Mouse (Mus musculus) neural tube, postnatal 0 days (tissue): ENCODE results near the gene Gm7694. TPM values are rescaled to one million over a fixed set of nuclear protein-coding genes. Genes with fewer than 3 reads are reported as not detected.

ENCODE experiments used
- polyA plus RNA-seq: library from polyadenylated mRNA; unstranded; fragments of >200 nt; fragmentation: Nextera tagmentation; extraction: Ambion mirVana; gene quantifications from 2 replicates; pipeline ENCODE4 v1.2.1, GENCODE M21; 2015

Gm7694 gene
- polyA plus RNA-seq = 1.3 and 1.8 TPM in 2 replicates

GRCm38 (mm10) chr1:170306232-170306631, at the start of gene Gm7694:
TSS of gene Gm7694 (minus strand) at chr1:170306332.

GRCm38 (mm10) chr1:170308503-170308902, 2.4 kb upstream of the Gm7694 start, which contains the start of gene Spata46:
TSS of gene Spata46 (plus strand) at chr1:170308803.

DNA sequence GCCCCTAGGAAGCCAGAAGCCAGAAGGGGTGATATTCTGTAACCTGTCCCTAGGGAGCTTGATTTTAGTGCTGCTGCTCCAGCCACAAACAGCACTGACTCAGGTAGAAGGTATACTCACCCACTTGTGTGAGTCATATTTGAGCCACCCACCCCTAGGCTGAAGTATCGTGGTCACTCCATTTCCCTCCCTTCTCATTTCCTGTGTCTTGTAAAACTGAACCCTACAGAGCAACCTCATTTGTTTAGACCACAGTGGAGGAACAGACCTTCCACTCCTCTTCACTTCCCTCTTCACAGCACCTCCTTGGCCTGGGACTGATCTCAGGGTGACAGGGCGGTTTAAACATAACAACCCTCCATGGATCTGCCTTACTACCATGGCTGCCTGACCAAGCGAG, 29.1 kb downstream of the Gm7694 start, which contains the start of gene Sh2d1b1:
TSS of gene Sh2d1b1 (plus strand) at position 305 of the 400 bp plus-strand sequence.

Other genes with a start within 250 kb of the Gm7694 start
- gene Ddr2, start 195.6 kb downstream of the Gm7694 start, polyA plus RNA-seq = 6.2 and 9.7 TPM in 2 replicates
- 54.1 and 55.2 TPM in 2 replicates for gene Uap1, start 131.4 kb downstream of the Gm7694 start, polyA plus RNA-seq
- gene Uhmk1, start 90.9 kb downstream of the Gm7694 start, polyA plus RNA-seq = 8.1 and 8.6 TPM in 2 replicates
- not detected in 2 replicates for gene Sh2d1b2, start 73.6 kb downstream of the Gm7694 start, polyA plus RNA-seq
- gene Sh2d1b1, start 29.0 kb downstream of the Gm7694 start, polyA plus RNA-seq = not detected in 2 replicates
- gene Spata46, start 2.5 kb upstream of the Gm7694 start, polyA plus RNA-seq = 0.41 and 1.0 TPM in 2 replicates